Mouse (Mus musculus) intestine, embryonic 15.5 days (tissue): Measurements from ENCODE around the gene Pgbd1. TPM values are rescaled to one million over a fixed set of nuclear protein-coding genes. Genes with fewer than 3 reads are reported as not detected.

Experiments used
- ATAC-seq: fragments of 200-750 bp; cut with Nextera tagmentation; 2 replicates; pipeline ENCODE4 v1.8.0; 2017; ENCODE audit warnings: moderate TSS enrichment, moderate library complexity
- H3K27ac ChIP-seq: fragments of 300-500 bp; sonication (generic); 2 replicates; pipeline ENCODE4 v1.5.1; 2015; ENCODE audit warnings: mild to moderate bottlenecking, inconsistent platforms
- H3K27me3 ChIP-seq: fragments of 300-500 bp; sonication (generic); replicated peaks from 2 replicates; pipeline ENCODE4 v1.6.1; 2015; ENCODE audit warnings: inconsistent platforms
- H3K36me3 ChIP-seq: fragments of 300-500 bp; sonication (generic); 2 replicates; pipeline ENCODE4 v1.6.1; 2015; ENCODE audit warnings: inconsistent platforms
- H3K4me1 ChIP-seq: fragments of 300-500 bp; sonication (generic); replicated peaks from 2 replicates; pipeline ENCODE4 v1.6.1; 2015; ENCODE audit warnings: inconsistent platforms
- H3K4me2 ChIP-seq: fragments of 300-500 bp; sonication (generic); replicated peaks from 2 replicates; pipeline ENCODE4 v1.6.1; 2015; ENCODE audit warnings: mild to moderate bottlenecking, inconsistent platforms
- H3K4me3 ChIP-seq: fragments of 300-500 bp; sonication (generic); replicated peaks from 2 replicates; pipeline ENCODE4 v1.5.1; 2015; ENCODE audit warnings: inconsistent platforms
- H3K9ac ChIP-seq: fragments of 300-500 bp; sonication (generic); 2 replicates; pipeline ENCODE4 v1.6.1; 2015; ENCODE audit warnings: inconsistent platforms
- H3K9me3 ChIP-seq: fragments of 300-500 bp; sonication (generic); 2 replicates; pipeline ENCODE4 v1.6.1; 2016; ENCODE audit warnings: inconsistent platforms
- WGBS: fragments of 180-500 bp; shearing (Covaris S2); methylation state at CpG from one replicate; pipeline ENCODE4 v1.1.7; 2015; 5-methylcytosine and 5-hydroxymethylcytosine counted together
- microRNA counts: library from miRNA; unstranded; fragments of <30 nt; microRNA quantifications from one replicate; lab custom pipeline; 2016
- polyA plus RNA-seq: library from polyadenylated mRNA; unstranded; fragments of >200 nt; fragmentation: Nextera tagmentation; extraction: Ambion mirVana; gene quantifications from 2 replicates; pipeline ENCODE4 v1.2.1, GENCODE M21; 2015

The Pgbd1 gene
- polyA plus RNA-seq, 1 experiment from 2014 or later, result 2.2 TPM

GRCm38 (mm10) chr13:21395623-21396022, 45.2 kb downstream of the Pgbd1 start:
- Histone ChIP-seq H3K27ac (no peak overlapping the region), H3K9ac (no peak overlapping the region), H3K36me3 (peaks cover 32% of the 10 kb centered on the region), H3K4me3 (no peak overlapping the region), H3K4me1 (no peaks in the 10 kb centered on the region), H3K9me3 (no peaks in the 10 kb centered on the region), H3K4me2 (no peak overlapping the region), H3K27me3 (no peaks in the 10 kb centered on the region)
- ATAC-seq, result no peak
- WGBS, result 94% methylated on average over 6 of the region's 6 CpGs

- Histone ChIP-seq H3K9me3 (no peaks in the 10 kb centered on the region), H3K4me2 (no peak overlapping the region), H3K27me3 (no peaks in the 10 kb centered on the region), H3K4me1 (no peaks in the 10 kb centered on the region), H3K4me3 (no peak overlapping the region), H3K9ac (no peak overlapping the region), H3K27ac (no peak overlapping the region), H3K36me3 (peaks cover 36% of the 10 kb centered on the region)
- 94% methylated on average over 1 of the region's 1 CpGs for WGBS
- ATAC-seq, result no peak
These were observed 45.6 kb downstream of the Pgbd1 start for GRCm38 (mm10) chr13:21395211-21395610.

GRCm38 (mm10) chr13:21377773-21378172, 63.1 kb downstream of the Pgbd1 start:
- Histone ChIP-seq H3K4me3 (no peak overlapping the region), H3K36me3 (no peaks in the 10 kb centered on the region), H3K4me1 (no peaks in the 10 kb centered on the region), H3K4me2 (no peak overlapping the region), H3K9ac (no peak overlapping the region), H3K27me3 (no peaks in the 10 kb centered on the region), H3K27ac (no peak overlapping the region), H3K9me3 (no peaks in the 10 kb centered on the region)
- 88% methylated on average over 2 of the region's 2 CpGs for WGBS
- ATAC-seq, result no peak

GRCm38 (mm10) chr13:21372700-21373099, 68.2 kb downstream of the Pgbd1 start:
- Histone ChIP-seq H3K27ac (no peak overlapping the region), H3K4me1 (no peaks in the 10 kb centered on the region), H3K36me3 (peaks cover 10% of the 10 kb centered on the region; the same call in 1 of the 2 replicates), H3K9me3 (no peaks in the 10 kb centered on the region), H3K4me2 (no peak overlapping the region), H3K4me3 (no peak overlapping the region), H3K27me3 (no peaks in the 10 kb centered on the region), H3K9ac (no peak overlapping the region)
- ATAC-seq, result no peak
- WGBS, result 87% methylated on average over 2 of the region's 2 CpGs

MicroRNA genes within 50 kb of the gene (microRNA counts, 519-probe panel; counts per million panel counts)
- microRNA mmu-miR-1896 (lab: Ali Mortazavi, UCI), result 2,817 counts per million, percentile 73 among the panel's probes with 10 or more counts

Other genes with a start within 250 kb of the Pgbd1 start
- gene Gpx5, start 148.3 kb downstream of the Pgbd1 start, polyA plus RNA-seq, result not detected in 2 replicates
- not detected in 2 replicates for gene Gpx6, start 128.9 kb downstream of the Pgbd1 start, polyA plus RNA-seq
- gene Olfr1367, start 94.1 kb downstream of the Pgbd1 start, polyA plus RNA-seq, result not detected in 2 replicates
- gene Zscan12, start 78.2 kb downstream of the Pgbd1 start, polyA plus RNA-seq, result 8.6 and 8.7 TPM in 2 replicates
- gene Zkscan3, start 38.3 kb downstream of the Pgbd1 start, polyA plus RNA-seq, result 66.9 and 71.5 TPM in 2 replicates
- gene Zscan26, start 12.7 kb upstream of the Pgbd1 start, polyA plus RNA-seq, result 26.5 and 27.2 TPM in 2 replicates
- gene Nkapl, start 27.5 kb upstream of the Pgbd1 start, polyA plus RNA-seq, result 2.2 and 2.9 TPM in 2 replicates
- gene Zkscan4, start 37.8 kb upstream of the Pgbd1 start, polyA plus RNA-seq, result 2.6 and 2.8 TPM in 2 replicates
- not detected in 2 replicates for gene Gm10065, start 38.4 kb upstream of the Pgbd1 start, polyA plus RNA-seq
- 0.40 and 0.56 TPM in 2 replicates for gene AK157302, start 54.2 kb upstream of the Pgbd1 start, polyA plus RNA-seq
- gene Gm11273, start 60.4 kb upstream of the Pgbd1 start, polyA plus RNA-seq, result 12.6 and 13.1 TPM in 2 replicates
- 3.6 and 5.5 TPM in 2 replicates for gene Zkscan8, start 90.1 kb upstream of the Pgbd1 start, polyA plus RNA-seq
- gene Olfr1366, start 101.8 kb upstream of the Pgbd1 start, polyA plus RNA-seq, result 0.09 and 0.18 TPM in 2 replicates
- not detected in 2 replicates for gene Olfr1535, start 118.8 kb upstream of the Pgbd1 start, polyA plus RNA-seq
- not detected in 2 replicates for gene Olfr1364, start 140.7 kb upstream of the Pgbd1 start, polyA plus RNA-seq
- not detected in 2 replicates for gene Olfr1362, start 173.0 kb upstream of the Pgbd1 start, polyA plus RNA-seq
- gene Olfr11, start 201.5 kb upstream of the Pgbd1 start, polyA plus RNA-seq, result not detected in 2 replicates
- gene Olfr1361, start 222.3 kb upstream of the Pgbd1 start, polyA plus RNA-seq, result not detected in 2 replicates
- not detected in 2 replicates for gene Olfr1360, start 236.3 kb upstream of the Pgbd1 start, polyA plus RNA-seq